ENCODE assay signal across 16 mouse cellular contexts in the genomic region with DNA sequence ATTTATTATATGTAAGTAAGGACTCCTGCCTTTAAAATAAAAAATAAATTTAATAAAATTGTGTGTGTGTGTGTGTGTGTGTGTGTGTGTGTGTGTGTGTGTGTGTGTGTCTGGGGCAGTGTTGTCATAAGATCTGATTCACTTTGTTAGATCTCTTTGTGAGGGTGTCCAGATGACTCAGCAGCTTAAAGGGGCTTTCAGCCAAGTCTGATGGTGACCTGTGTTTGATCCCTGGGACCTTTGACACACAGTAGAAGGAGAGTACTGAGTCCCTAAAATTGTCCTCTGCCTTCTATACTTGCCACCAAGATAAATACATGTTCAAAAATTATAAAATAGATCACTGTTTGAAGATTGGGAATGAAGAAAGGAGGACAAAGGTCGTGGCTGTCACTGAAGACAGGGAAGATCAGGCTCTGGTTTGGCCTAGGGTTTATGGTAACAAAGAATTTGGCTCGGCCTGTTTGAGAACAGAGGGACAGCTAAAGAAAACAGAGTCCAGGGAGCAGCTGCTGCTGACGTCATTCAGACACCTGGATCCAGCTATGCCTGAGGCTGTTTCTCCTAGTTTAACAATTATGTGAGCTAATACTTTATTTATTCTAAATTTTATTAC. TPM values are rescaled to one million over a fixed set of nuclear protein-coding genes. Genes with fewer than 3 reads are reported as not detected.
DNase-seq lines count a peak whose midpoint lies in the region; TF ChIP-seq lines count a peak whose summit lies in the region.
"Had no signal": no experiment of that assay in that cellular context is flagged by ENCODE, and none has a peak within 500 bp of the region (broad histone marks: within the 10 kb centered on the region; RNA-seq: fewer than 3 reads in every experiment).

No protein-coding gene starts in this region.

- H3K27ac ChIP-seq in ES-E14 (ENCODE audit: insufficient read depth, low read depth, low read length, poor library complexity, severe bottlenecking), result peak overlapping the region; percentile 88
- H3K27ac ChIP-seq in small intestine, adult 2 months (ENCODE audit: insufficient read depth, low read depth, low read length), result 0 out of 2 replicates have a peak overlapping the region, but pooled peaks have one; percentile 56
- H3K27ac ChIP-seq: embryonic facial prominence, embryonic 13.5 days; forebrain, embryonic 15.5 days had no signal

- in situ Hi-C loops in ES-E14 (cut with MboI; ENCODE audit: low sequenced_read_pairs in 2 of 2, unreplicated experiment in 2 of 2), result no loop called here

- H3K4me1 ChIP-seq in ES-E14 (ENCODE audit: control insufficient read depth in 2 of 2, insufficient read depth in 2 of 2, low read length in 2 of 2, poor library complexity in 1 of 2), result peaks cover 0 to 3% of the 10 kb centered on the region in 2 experiments; a peak in 2 of 4 replicates
- no peaks in the 10 kb centered on the region; the same call in 1 of the 2 replicates for H3K4me1 ChIP-seq in small intestine, adult 2 months (ENCODE audit: control insufficient read depth, insufficient read depth, insufficient read length, low read length)
- H3K4me1 ChIP-seq: embryonic facial prominence, embryonic 13.5 days; forebrain, embryonic 15.5 days had no signal

- no peaks in the 10 kb centered on the region for H3K27me3 ChIP-seq in small intestine, adult 2 months (ENCODE audit: control insufficient read depth, insufficient read depth, low read length)
- H3K27me3 ChIP-seq: embryonic facial prominence, embryonic 13.5 days; forebrain, embryonic 15.5 days; hindbrain, embryonic 12.5 days; neural tube, embryonic 15.5 days had no signal

- H3K9me3 ChIP-seq in ES-E14 (ENCODE audit: control insufficient read depth, insufficient read depth, low read depth, low read length), result no peaks in the 10 kb centered on the region
- H3K9me3 ChIP-seq: embryonic facial prominence, embryonic 13.5 days; forebrain, embryonic 15.5 days; hindbrain, embryonic 12.5 days; neural tube, embryonic 15.5 days had no signal

- no peaks in the 10 kb centered on the region for H3K36me3 ChIP-seq in ES-E14 (ENCODE audit: control insufficient read depth, insufficient read depth, low read length, poor library complexity, severe bottlenecking)
- H3K36me3 ChIP-seq in small intestine, adult 2 months (ENCODE audit: control insufficient read depth, insufficient read depth, low read length), result no peaks in the 10 kb centered on the region
- H3K36me3 ChIP-seq: embryonic facial prominence, embryonic 13.5 days; forebrain, embryonic 15.5 days; hindbrain, embryonic 12.5 days; neural tube, embryonic 15.5 days had no signal

- TF ChIP-seq POLR2A in small intestine, adult 2 months (IDR thresholded peaks at IDR 0.05; ENCODE audit: low read depth, low read length), result no peak

- H3K9ac ChIP-seq in ES-E14 (ENCODE audit: insufficient read depth, low read depth, low read length, poor library complexity, severe bottlenecking), result no peak overlapping the region
- H3K9ac ChIP-seq: forebrain, embryonic 15.5 days; hindbrain, embryonic 12.5 days; neural tube, embryonic 15.5 days had no signal

- WGBS in small intestine, adult 2 months, result 43% methylated on average over 3 of the region's 3 CpGs

- peak; percentile 43 to 45 for DNase-seq in kidney, postnatal 36 days
- DNase-seq in kidney, postnatal 4 days, result no peak
- DNase-seq in ES-E14 (ENCODE audit: low read depth, low spot score), result no peak
- DNase-seq in adrenal gland, postnatal 25 days, result peak; percentile 37
- no peak for DNase-seq in gastrocnemius, postnatal 4 days (ENCODE audit: low spot score in 2 of 2)
- no peak for DNase-seq in left cerebral cortex, adult 11 months (ENCODE audit: low spot score)
- DNase-seq: cerebellum, adult 18-20 months; gastrocnemius, postnatal 36 days; left cerebral cortex, postnatal 4 days; lung, postnatal 4 days had no signal

- H3K4me3 ChIP-seq in ES-E14 (ENCODE audit: insufficient read depth in 1 of 2, low read depth in 1 of 2, low read length in 2 of 2, poor library complexity in 1 of 2, severe bottlenecking in 1 of 2), result no peak overlapping the region
- no peak overlapping the region for H3K4me3 ChIP-seq in small intestine, adult 2 months (ENCODE audit: low read depth, low read length)
- H3K4me3 ChIP-seq: embryonic facial prominence, embryonic 13.5 days; forebrain, embryonic 15.5 days; hindbrain, embryonic 12.5 days had no signal

- TF ChIP-seq CTCF in small intestine, adult 2 months (IDR thresholded peaks at IDR 0.05; ENCODE audit: extremely low read depth, insufficient read length, insufficient replicate concordance, low read depth, low read length), result no peak

TF ChIP-seq in ES-E14, 5 proteins besides CTCF, POLR2A, EP300 and RAD21:
- TF ChIP-seq CHD2 (IDR thresholded peaks at IDR 0.05; ENCODE audit: low read depth, low read length), result no peak
- no peak for TF ChIP-seq ZNF384 (IDR thresholded peaks at IDR 0.05; ENCODE audit: low read depth, low read length)
- no peak for TF ChIP-seq HCFC1 (IDR thresholded peaks at IDR 0.05; ENCODE audit: borderline replicate concordance, insufficient read depth, low read length)
- TF ChIP-seq MAFK (IDR thresholded peaks at IDR 0.05; ENCODE audit: insufficient read depth, low read depth, low read length), result peak; percentile 91
- TF ChIP-seq ZC3H11A (IDR thresholded peaks at IDR 0.05; ENCODE audit: borderline replicate concordance, low read depth, low read length), result no peak

RNA-seq across cellular contexts. Expression of a gene that starts 32.8 kb away (rescaled TPM):
- total RNA-seq in ES-E14 (2012; rRNA removed), result 101 and 126 TPM in 2 replicates
- total RNA-seq in adrenal gland, postnatal 25 days (2021), result 84.4 and 96.9 TPM in 2 replicates
- 25.6 and 48.4 TPM in 2 replicates for polyA plus RNA-seq in small intestine, adult 2 months (2012; rRNA removed)
- total RNA-seq in gastrocnemius, postnatal 4 days (2021), result 10 to 100 TPM; 65.5 to 73.9 TPM

RNA-seq across cellular contexts. Expression of a gene that starts 56.4 kb away (rescaled TPM):
- total RNA-seq in ES-E14 (2012; rRNA removed), result 19.6 and 20.1 TPM in 2 replicates
- 5.6 and 7.2 TPM in 2 replicates for total RNA-seq in adrenal gland, postnatal 25 days (2021)
- 3.3 and 8.2 TPM in 2 replicates for polyA plus RNA-seq in small intestine, adult 2 months (2012; rRNA removed)
- total RNA-seq in gastrocnemius, postnatal 4 days (2021), result 10 to 100 TPM; 12.0 to 12.1 TPM
- polyA plus RNA-seq: liver, embryonic 16.5 days had no signal

Comparison
In these comparisons a context has a peak if more than half of its experiments do, and no peak if none do; other contexts are left out.
1. DNase-seq: peak in kidney, postnatal 36 days (2 of 2) and adrenal gland, postnatal 25 days (single experiment); none in kidney, postnatal 4 days (0 of 2), ES-E14 (single experiment), gastrocnemius, postnatal 4 days (0 of 2) and left cerebral cortex, adult 11 months (single experiment).